Mouse (Mus musculus): ENCODE measurements around the gene Rps6kb1. TPM values are rescaled to one million over a fixed set of nuclear protein-coding genes. Genes with fewer than 3 reads are reported as not detected.
"Not testable (repeated sequence)": the region's sequence is repeated elsewhere in the genome, so short reads cannot be mapped to it uniquely, and the experiment has no call there.

The Rps6kb1 gene
- polyA plus RNA-seq, 1 experiment from 2014 or later: 61.1 TPM

DNA sequence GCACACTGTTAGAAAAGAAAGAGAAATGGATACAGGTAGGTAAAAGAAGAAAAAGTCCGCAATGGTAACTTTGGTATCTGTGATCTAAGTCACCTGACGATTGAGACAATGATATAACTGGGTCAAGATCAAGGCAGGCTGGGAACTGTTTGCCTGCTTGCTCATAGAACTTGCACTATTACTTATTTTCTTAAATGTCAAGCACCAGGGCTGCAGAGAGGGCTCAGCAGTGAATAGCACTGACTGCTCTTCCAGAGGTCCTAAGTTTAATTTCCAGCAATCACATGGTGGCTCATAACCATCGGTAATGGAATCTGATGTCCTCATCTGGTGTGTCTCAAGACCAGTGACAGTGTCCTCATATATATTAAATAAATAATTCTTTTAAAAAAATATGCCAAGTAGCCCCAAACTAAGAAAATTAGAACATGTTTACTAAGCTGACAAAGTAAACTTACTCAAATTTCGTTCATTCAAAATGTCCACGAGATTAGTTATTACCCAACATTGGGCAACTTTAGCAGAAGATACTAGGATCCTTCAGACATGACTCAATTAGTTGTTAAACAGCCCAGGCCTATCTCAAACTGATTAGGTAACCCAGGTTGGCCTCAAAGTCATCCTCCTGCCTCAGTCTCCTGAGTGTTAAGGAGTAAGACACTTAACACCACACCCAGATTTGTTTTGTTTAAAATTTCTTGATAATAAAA is 10.2 kb downstream of the Rps6kb1 start:
- Histone ChIP-seq H3K4me1 (no peaks in the 10 kb centered on the region), H3K4me2 (no peak overlapping the region), H3K9me3 (no peaks in the 10 kb centered on the region), H3K4me3 (no peak overlapping the region), H3K27ac (no peak overlapping the region), H3K27me3 (no peaks in the 10 kb centered on the region), H3K36me3 (peaks cover 33% of the 10 kb centered on the region), H3K9ac (no peak overlapping the region)
- 86% methylated on average over 5 of the region's 5 CpGs for WGBS
- no peak for ATAC-seq (ENCODE audit: borderline replicate concordance, extremely low read depth, low FRiP score, low TSS enrichment)

GRCm38 (mm10) chr11:86533302-86533701 is 11.3 kb downstream of the Rps6kb1 start:
- not testable (repeated sequence) for H3K4me3 ChIP-seq; H3K9ac ChIP-seq; H3K27ac ChIP-seq; H3K4me1 ChIP-seq; H3K4me2 ChIP-seq; H3K9me3 ChIP-seq; ATAC-seq (ENCODE audit: borderline replicate concordance, extremely low read depth, low FRiP score, low TSS enrichment); H3K27me3 ChIP-seq
- 88% methylated on average over 6 of the region's 6 CpGs for WGBS
- H3K36me3 ChIP-seq: peaks cover 42% of the 10 kb centered on the region

DNA sequence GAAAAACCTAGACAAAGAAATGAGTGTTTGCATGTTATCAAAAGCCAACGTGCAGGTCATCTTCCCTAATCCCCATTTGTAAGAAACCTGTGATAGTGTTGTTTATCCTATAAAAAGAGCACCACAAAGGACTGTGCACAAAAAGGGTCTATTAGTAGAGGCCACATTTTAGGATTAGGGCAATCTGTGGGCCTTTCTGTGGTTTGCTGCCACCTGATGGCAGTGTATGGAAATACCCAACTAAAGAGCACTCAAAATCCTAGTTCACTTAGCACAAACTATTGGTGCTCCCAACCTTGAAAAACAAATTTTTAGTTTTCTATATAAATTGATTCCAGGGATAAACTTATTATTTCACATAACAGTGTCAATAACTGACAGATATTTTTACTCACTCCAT is 11.8 kb downstream of the Rps6kb1 start:
- Histone ChIP-seq H3K27me3 (no peaks in the 10 kb centered on the region), H3K36me3 (peaks cover 45% of the 10 kb centered on the region), H3K4me3 (no peak overlapping the region), H3K27ac (no peak overlapping the region), H3K9me3 (no peaks in the 10 kb centered on the region), H3K9ac (no peak overlapping the region), H3K4me2 (no peak overlapping the region), H3K4me1 (no peaks in the 10 kb centered on the region)
- ATAC-seq (ENCODE audit: borderline replicate concordance, extremely low read depth, low FRiP score, low TSS enrichment): no peak
- 57% methylated on average over 1 of the region's 1 CpGs for WGBS

DNA sequence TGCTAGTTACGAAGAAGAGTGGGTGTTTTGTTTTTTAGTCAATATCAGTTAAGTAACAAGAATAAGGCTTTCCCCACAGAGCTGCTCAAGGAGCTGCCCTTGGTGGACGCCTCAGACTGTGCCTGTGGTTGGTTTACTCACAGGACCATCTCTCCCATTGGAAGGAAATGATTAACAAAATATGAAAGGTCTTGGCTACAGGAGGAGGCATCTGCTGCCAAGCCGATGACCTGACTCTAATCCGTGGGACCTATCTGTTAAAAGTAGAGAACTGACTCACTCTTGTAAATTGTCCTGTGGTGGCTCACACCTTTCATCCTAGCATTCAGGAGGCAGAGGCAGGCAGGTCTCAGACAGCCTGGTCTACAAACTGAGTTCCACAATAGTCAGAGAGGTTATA is 17.1 kb downstream of the Rps6kb1 start:
- Histone ChIP-seq H3K4me3 (no peak overlapping the region), H3K9me3 (no peaks in the 10 kb centered on the region), H3K4me1 (no peaks in the 10 kb centered on the region), H3K27ac (no peak overlapping the region), H3K36me3 (peaks cover 67% of the 10 kb centered on the region), H3K27me3 (no peaks in the 10 kb centered on the region), H3K4me2 (no peak overlapping the region), H3K9ac (no peak overlapping the region)
- WGBS: 90% methylated on average over 4 of the region's 4 CpGs
- no peak for ATAC-seq (ENCODE audit: borderline replicate concordance, extremely low read depth, low FRiP score, low TSS enrichment)

DNA sequence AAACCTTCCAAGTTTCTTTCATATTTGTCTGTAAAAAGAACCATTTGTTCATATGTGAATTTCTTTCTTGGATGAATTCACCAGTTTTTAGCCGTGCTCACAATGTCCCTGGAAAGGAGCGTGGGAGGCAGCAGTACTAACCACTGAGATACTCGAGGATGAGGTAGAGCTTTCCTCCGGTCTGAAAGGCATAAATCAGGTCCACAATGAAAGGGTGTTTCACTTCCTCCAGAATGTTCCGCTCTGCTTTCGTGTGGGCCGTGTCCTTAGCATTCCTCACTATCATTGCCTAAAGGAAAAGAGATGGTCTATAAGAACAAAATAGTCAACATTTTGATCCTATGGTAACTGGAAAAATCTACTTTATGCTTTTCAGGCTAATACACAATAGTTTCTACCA is 24.9 kb downstream of the Rps6kb1 start:
- WGBS: 86% methylated on average over 7 of the region's 7 CpGs
- no peak overlapping the region for H3K4me2 ChIP-seq
- H3K27ac ChIP-seq: no peak overlapping the region
- H3K4me3 ChIP-seq: no peak overlapping the region
- H3K4me1 ChIP-seq: no peaks in the 10 kb centered on the region
- H3K36me3 ChIP-seq: peaks cover 74% of the 10 kb centered on the region
- H3K9ac ChIP-seq: no peak overlapping the region
- no peaks in the 10 kb centered on the region for H3K27me3 ChIP-seq
- no peak for ATAC-seq (ENCODE audit: borderline replicate concordance, extremely low read depth, low FRiP score, low TSS enrichment)
- no peaks in the 10 kb centered on the region for H3K9me3 ChIP-seq

GRCm38 (mm10) chr11:86517229-86517628 is 27.4 kb downstream of the Rps6kb1 start:
- H3K9me3 ChIP-seq: no peaks in the 10 kb centered on the region
- peaks cover 77% of the 10 kb centered on the region for H3K36me3 ChIP-seq
- no peak overlapping the region for H3K4me3 ChIP-seq
- WGBS: 91% methylated on average over 3 of the region's 3 CpGs
- no peak overlapping the region for H3K4me2 ChIP-seq
- H3K4me1 ChIP-seq: no peaks in the 10 kb centered on the region
- ATAC-seq (ENCODE audit: borderline replicate concordance, extremely low read depth, low FRiP score, low TSS enrichment): no peak
- no peak overlapping the region for H3K27ac ChIP-seq
- no peak overlapping the region for H3K9ac ChIP-seq
- no peaks in the 10 kb centered on the region for H3K27me3 ChIP-seq

DNA sequence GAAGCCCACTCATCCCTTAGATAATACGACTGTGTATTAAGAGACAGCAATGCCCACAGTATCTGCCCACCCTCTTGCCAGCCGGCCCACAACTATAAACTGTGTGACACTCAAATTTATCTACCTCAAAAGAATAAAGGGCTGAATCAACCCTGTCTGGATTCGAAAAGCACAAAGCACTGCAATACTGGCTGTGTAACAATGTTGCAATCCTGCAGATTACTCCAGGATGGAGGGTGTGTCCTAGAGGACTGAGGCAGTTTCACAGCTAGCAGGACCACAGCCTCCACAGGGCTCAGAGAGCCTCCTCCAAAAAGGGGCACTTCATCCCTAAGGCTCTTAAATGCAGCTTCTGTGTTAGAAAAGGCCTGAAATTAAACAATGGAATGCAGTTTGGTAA is 28.0 kb downstream of the Rps6kb1 start:
- no peak overlapping the region for H3K4me3 ChIP-seq
- no peak overlapping the region for H3K4me2 ChIP-seq
- H3K4me1 ChIP-seq: no peaks in the 10 kb centered on the region
- ATAC-seq (ENCODE audit: borderline replicate concordance, extremely low read depth, low FRiP score, low TSS enrichment): no peak
- 87% methylated on average over 3 of the region's 3 CpGs for WGBS
- H3K36me3 ChIP-seq: peaks cover 76% of the 10 kb centered on the region
- H3K9ac ChIP-seq: no peak overlapping the region
- no peak overlapping the region for H3K27ac ChIP-seq
- no peaks in the 10 kb centered on the region for H3K9me3 ChIP-seq
- H3K27me3 ChIP-seq: no peaks in the 10 kb centered on the region

- H3K36me3 ChIP-seq: peaks cover 73% of the 10 kb centered on the region
- WGBS: 85% methylated on average over 2 of the region's 2 CpGs
- no peak overlapping the region for H3K4me3 ChIP-seq
- no peak overlapping the region for H3K4me2 ChIP-seq
- no peaks in the 10 kb centered on the region for H3K4me1 ChIP-seq
- H3K27me3 ChIP-seq: no peaks in the 10 kb centered on the region
- no peak overlapping the region for H3K9ac ChIP-seq
- no peak overlapping the region for H3K27ac ChIP-seq
- ATAC-seq (ENCODE audit: borderline replicate concordance, extremely low read depth, low FRiP score, low TSS enrichment): no peak
- H3K9me3 ChIP-seq: no peaks in the 10 kb centered on the region
Measured at GRCm38 (mm10) chr11:86507991-86508390, 36.6 kb downstream of the Rps6kb1 start.

GRCm38 (mm10) chr11:86507334-86507733 is 37.3 kb downstream of the Rps6kb1 start:
- Histone ChIP-seq H3K4me1 (no peaks in the 10 kb centered on the region), H3K4me2 (no peak overlapping the region), H3K27me3 (no peaks in the 10 kb centered on the region), H3K9me3 (no peaks in the 10 kb centered on the region), H3K36me3 (peaks cover 75% of the 10 kb centered on the region), H3K9ac (no peak overlapping the region), H3K27ac (no peak overlapping the region), H3K4me3 (no peak overlapping the region)
- no peak for ATAC-seq (ENCODE audit: borderline replicate concordance, extremely low read depth, low FRiP score, low TSS enrichment)
- WGBS: 43% methylated on average over 2 of the region's 2 CpGs

GRCm38 (mm10) chr11:86503121-86503520 is 41.5 kb downstream of the Rps6kb1 start:
- no peak for ATAC-seq (ENCODE audit: borderline replicate concordance, extremely low read depth, low FRiP score, low TSS enrichment)
- Histone ChIP-seq H3K27me3 (no peaks in the 10 kb centered on the region), H3K27ac (no peak overlapping the region), H3K4me3 (no peak overlapping the region), H3K4me2 (no peak overlapping the region), H3K36me3 (peaks cover 55% of the 10 kb centered on the region), H3K4me1 (no peaks in the 10 kb centered on the region), H3K9me3 (no peaks in the 10 kb centered on the region), H3K9ac (no peak overlapping the region)
- 81% methylated on average over 2 of the region's 2 CpGs for WGBS

DNA sequence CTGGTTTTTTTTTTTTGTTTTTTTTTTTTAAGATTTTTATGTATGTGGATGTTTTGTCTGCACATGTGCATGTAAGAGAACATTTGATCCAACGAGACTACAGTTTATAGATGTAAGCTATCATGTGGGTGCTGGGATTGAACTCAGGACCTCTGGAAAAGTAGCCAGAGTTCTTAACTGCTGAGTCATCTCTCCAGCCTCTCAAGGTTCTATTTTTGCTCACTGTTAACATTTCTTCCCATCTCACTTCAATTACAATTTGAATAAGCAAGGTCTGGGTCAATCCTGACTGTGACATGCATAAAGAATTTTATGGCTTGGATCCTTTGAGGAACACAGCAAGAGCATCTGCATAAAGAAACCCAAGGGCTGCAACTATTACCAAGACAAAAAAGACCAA is 43.8 kb downstream of the Rps6kb1 start:
- no peaks in the 10 kb centered on the region for H3K9me3 ChIP-seq
- H3K36me3 ChIP-seq: peaks cover 50% of the 10 kb centered on the region
- H3K9ac ChIP-seq: no peak overlapping the region
- WGBS: 83% methylated on average over 1 of the region's 1 CpGs
- H3K4me1 ChIP-seq: no peaks in the 10 kb centered on the region
- H3K4me2 ChIP-seq: no peak overlapping the region
- no peak overlapping the region for H3K4me3 ChIP-seq
- H3K27ac ChIP-seq: no peak overlapping the region
- ATAC-seq (ENCODE audit: borderline replicate concordance, extremely low read depth, low FRiP score, low TSS enrichment): no peak
- no peaks in the 10 kb centered on the region for H3K27me3 ChIP-seq

DNA sequence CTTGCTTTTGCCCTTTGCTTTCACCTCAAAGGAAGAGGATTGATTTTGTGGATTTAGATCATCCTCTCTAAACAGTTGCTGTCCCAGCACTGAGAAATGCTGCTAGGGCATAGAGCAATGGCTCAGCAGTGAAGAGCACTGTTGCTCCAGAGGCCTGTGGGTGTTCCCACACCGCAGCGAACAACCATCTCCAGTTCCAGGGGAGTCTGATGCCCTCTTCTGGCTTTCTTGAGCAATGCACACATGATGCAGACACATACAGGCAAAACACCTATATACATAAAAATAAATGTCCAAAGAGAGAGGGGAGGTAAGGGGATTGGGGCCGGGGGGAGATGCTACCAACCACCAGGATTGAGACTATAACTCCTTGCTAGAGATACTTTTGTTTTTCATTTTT is 46.7 kb downstream of the Rps6kb1 start:
- no peak for ATAC-seq (ENCODE audit: borderline replicate concordance, extremely low read depth, low FRiP score, low TSS enrichment)
- Histone ChIP-seq H3K4me3 (no peak overlapping the region), H3K27ac (no peak overlapping the region), H3K36me3 (peaks cover 35% of the 10 kb centered on the region), H3K4me2 (no peak overlapping the region), H3K4me1 (no peaks in the 10 kb centered on the region), H3K9ac (no peak overlapping the region), H3K27me3 (no peaks in the 10 kb centered on the region), H3K9me3 (no peaks in the 10 kb centered on the region)
- whole genome bisulfite sequencing: 84% methylated on average over 3 of the region's 3 CpGs

GRCm38 (mm10) chr11:86497356-86497755 is 47.2 kb downstream of the Rps6kb1 start:
- Histone ChIP-seq H3K4me2 (no peak overlapping the region), H3K9ac (no peak overlapping the region), H3K4me1 (no peaks in the 10 kb centered on the region), H3K27ac (no peak overlapping the region), H3K36me3 (peaks cover 31% of the 10 kb centered on the region), H3K9me3 (no peaks in the 10 kb centered on the region), H3K27me3 (no peaks in the 10 kb centered on the region), H3K4me3 (no peak overlapping the region)
- ATAC-seq (ENCODE audit: borderline replicate concordance, extremely low read depth, low FRiP score, low TSS enrichment): no peak
- WGBS: 94% methylated on average over 1 of the region's 1 CpGs

All from lung, embryonic 15.5 days (tissue).